Mouse (Mus musculus) MEL (cell line): ENCODE results near the gene Trit1. TPM values are rescaled to one million over a fixed set of nuclear protein-coding genes. Genes with fewer than 3 reads are reported as not detected.

Experiments used
- DNase-seq: peaks from one replicate; pipeline ENCODE4 v3.0.0; 2011; ENCODE audit warnings: low read depth, low spot score
- H3K27ac ChIP-seq: 2 replicates; pipeline ENCODE4 v1.5.1; 2012; ENCODE audit warnings: low read depth, mild to moderate bottlenecking, control low read depth, low read length, moderate library complexity; ENCODE audit not compliant: control insufficient read depth
- H3K27me3 ChIP-seq, 2 experiments: fragments of 150-350 bp in 1 of 2; sonication (generic) in 1 of 2; 2 replicates each; pipeline ENCODE4 v1.6.1; 2012; ENCODE audit warnings: low read length in 2 of 2, mild to moderate bottlenecking in 2 of 2, improper control_type of control experiment in 1 of 2, moderate library complexity in 1 of 2; ENCODE audit not compliant: insufficient read depth in 2 of 2, control insufficient read depth in 1 of 2
- H3K36me3 ChIP-seq, 2 experiments: 2 replicates each; pipeline ENCODE4 v1.6.1; 2012 to 2014; ENCODE audit warnings: low read length in 2 of 2, improper control_type of control experiment in 1 of 2, inconsistent platforms in 1 of 2, mild to moderate bottlenecking in 1 of 2; ENCODE audit not compliant: insufficient read depth in 2 of 2, control insufficient read depth in 1 of 2
- H3K4me1 ChIP-seq, 2 experiments: fragments of 150-350 bp in 1 of 2; sonication (generic) in 1 of 2; 2 replicates each; pipeline ENCODE4 v1.6.1; 2012; ENCODE audit warnings: low read length in 2 of 2, improper control_type of control experiment in 1 of 2, mild to moderate bottlenecking in 1 of 2; ENCODE audit not compliant: insufficient read depth in 2 of 2, control insufficient read depth in 1 of 2
- H3K4me3 ChIP-seq, 2 experiments: fragments of 150-350 bp in 1 of 2; sonication (generic) in 1 of 2; 2 replicates each; pipeline ENCODE4 v1.5.1; 2012; ENCODE audit warnings: low read depth in 2 of 2, low read length in 2 of 2, mild to moderate bottlenecking in 2 of 2, moderate library complexity in 2 of 2, control low read depth in 1 of 2, improper control_type of control experiment in 1 of 2; ENCODE audit not compliant: control insufficient read depth in 1 of 2, insufficient read depth in 1 of 2
- H3K79me2 ChIP-seq: 2 replicates; pipeline ENCODE4 v1.6.1; 2012; ENCODE audit warnings: mild to moderate bottlenecking, low read length, moderate library complexity; ENCODE audit not compliant: control insufficient read depth, poor library complexity, insufficient read depth
- H3K9ac ChIP-seq: 2 replicates; pipeline ENCODE4 v1.6.1; 2012; ENCODE audit warnings: low read depth, mild to moderate bottlenecking, control low read depth, low read length, moderate library complexity; ENCODE audit not compliant: control insufficient read depth, poor library complexity, severe bottlenecking
- H3K9me3 ChIP-seq: fragments of 150-350 bp; sonication (generic); replicated peaks from 2 replicates; pipeline ENCODE4 v1.6.1; 2012; ENCODE audit warnings: mild to moderate bottlenecking, low read length, improper control_type of control experiment, moderate library complexity; ENCODE audit not compliant: insufficient read depth
- BHLHE40 ChIP-seq: IDR thresholded peaks from 2 replicates; pipeline ENCODE4 v1.6.1; 2012; ENCODE audit warnings: low read depth, mild to moderate bottlenecking, inconsistent platforms, low read length, improper control_type of control experiment, borderline replicate concordance
- CHD1 ChIP-seq: IDR thresholded peaks from 2 replicates; pipeline ENCODE4 v1.6.1; 2012; ENCODE audit warnings: low read depth, mild to moderate bottlenecking, inconsistent platforms, low read length, improper control_type of control experiment
- CTCF ChIP-seq, 3 experiments: IDR thresholded peaks in 2 of 3; conservative IDR thresholded peaks in 1 of 3; 2 replicates each; pipeline ENCODE4 v1.5.1; 2011 to 2012; ENCODE audit warnings: low read length in 3 of 3, low read depth in 2 of 3, mild to moderate bottlenecking in 2 of 3, improper control_type of control experiment in 1 of 3, inconsistent platforms in 1 of 3, mixed read lengths in 1 of 3, moderate library complexity in 1 of 3; ENCODE audit not compliant: control insufficient read depth in 1 of 3, insufficient read depth in 1 of 3, poor library complexity in 1 of 3, severe bottlenecking in 1 of 3
- E2F4 ChIP-seq: IDR thresholded peaks from 2 replicates; pipeline ENCODE4 v1.6.1; 2011; ENCODE audit warnings: low read depth, low read length, improper control_type of control experiment, borderline replicate concordance
- EP300 ChIP-seq, 2 experiments: IDR thresholded peaks; 2 replicates each; pipeline ENCODE4 v1.6.1; 2011; ENCODE audit warnings: improper control_type of control experiment in 2 of 2, low read length in 2 of 2, low read depth in 1 of 2, mild to moderate bottlenecking in 1 of 2
- ETS1 ChIP-seq: IDR thresholded peaks from 2 replicates; pipeline ENCODE4 v1.6.1; 2012; ENCODE audit warnings: low read depth, mild to moderate bottlenecking, inconsistent platforms, low read length, improper control_type of control experiment, moderate library complexity
- GABPA ChIP-seq: IDR thresholded peaks from 2 replicates; pipeline ENCODE4 v1.6.1; 2012; ENCODE audit warnings: low read depth, mild to moderate bottlenecking, inconsistent platforms, low read length, improper control_type of control experiment, moderate library complexity
- HCFC1 ChIP-seq: IDR thresholded peaks from 2 replicates; pipeline ENCODE4 v1.6.1; 2012; ENCODE audit warnings: low read depth, mild to moderate bottlenecking, inconsistent platforms, low read length, improper control_type of control experiment, moderate library complexity
- KAT2A ChIP-seq: conservative IDR thresholded peaks from 2 replicates; pipeline ENCODE4 v1.6.1; 2012; ENCODE audit warnings: low read depth, low read length, improper control_type of control experiment, inconsistent platforms
- MAFK ChIP-seq: IDR thresholded peaks from 2 replicates; pipeline ENCODE4 v1.6.1; 2011; ENCODE audit warnings: low read depth, mild to moderate bottlenecking, low read length, improper control_type of control experiment, borderline replicate concordance
- MAX ChIP-seq: IDR thresholded peaks from 2 replicates; pipeline ENCODE4 v1.6.1; 2011; ENCODE audit warnings: low read length, improper control_type of control experiment
- MEF2A ChIP-seq: IDR thresholded peaks from 2 replicates; pipeline ENCODE4 v1.6.1; 2014; ENCODE audit warnings: low read depth, mild to moderate bottlenecking, inconsistent platforms, low read length, improper control_type of control experiment; ENCODE audit not compliant: poor library complexity, insufficient replicate concordance, severe bottlenecking; ENCODE audit errors: extremely low read depth
- MXI1 ChIP-seq: IDR thresholded peaks from 2 replicates; pipeline ENCODE4 v1.6.1; 2011; ENCODE audit warnings: mild to moderate bottlenecking, low read depth, low read length, improper control_type of control experiment
- MYB ChIP-seq: IDR thresholded peaks from 2 replicates; pipeline ENCODE4 v1.6.1; 2011; ENCODE audit warnings: mild to moderate bottlenecking, low read depth, low read length, improper control_type of control experiment
- NELFE ChIP-seq: IDR thresholded peaks from 2 replicates; pipeline ENCODE4 v1.6.1; 2011; ENCODE audit warnings: low read depth, low read length, improper control_type of control experiment
- NRF1 ChIP-seq: IDR thresholded peaks from 2 replicates; pipeline ENCODE4 v1.6.1; 2014; ENCODE audit warnings: low read depth, mild to moderate bottlenecking, inconsistent platforms, low read length, improper control_type of control experiment, moderate library complexity; ENCODE audit not compliant: poor library complexity, insufficient read depth, severe bottlenecking
- POLR2A ChIP-seq, 2 experiments: IDR thresholded peaks; 2 replicates each; pipeline ENCODE4 v1.6.1; 2011 to 2012; ENCODE audit warnings: low read length in 2 of 2, mild to moderate bottlenecking in 2 of 2, control low read depth in 1 of 2, improper control_type of control experiment in 1 of 2, low read depth in 1 of 2, moderate library complexity in 1 of 2; ENCODE audit not compliant: control insufficient read depth in 1 of 2, insufficient read depth in 1 of 2, poor library complexity in 1 of 2
- POLR2AphosphoS5 ChIP-seq: IDR thresholded peaks from 2 replicates; pipeline ENCODE4 v1.6.1; 2012; ENCODE audit warnings: low read depth, borderline replicate concordance, mild to moderate bottlenecking, inconsistent platforms, low read length, moderate library complexity, mixed read lengths
- SMC3 ChIP-seq: IDR thresholded peaks from 2 replicates; pipeline ENCODE4 v1.6.1; 2011; ENCODE audit warnings: low read depth, low read length, improper control_type of control experiment
- TBP ChIP-seq: IDR thresholded peaks from 2 replicates; pipeline ENCODE4 v1.8.0; 2011; ENCODE audit warnings: low read depth, low read length, improper control_type of control experiment
- UBTF ChIP-seq: IDR thresholded peaks from 2 replicates; pipeline ENCODE4 v1.6.1; 2012; ENCODE audit warnings: low read depth, mild to moderate bottlenecking, inconsistent platforms, low read length, improper control_type of control experiment, moderate library complexity, borderline replicate concordance; ENCODE audit not compliant: insufficient read depth
- USF1 ChIP-seq: IDR thresholded peaks from 2 replicates; pipeline ENCODE4 v1.6.1; 2014; ENCODE audit warnings: low read depth, mild to moderate bottlenecking, inconsistent platforms, low read length, improper control_type of control experiment, moderate library complexity
- ZC3H11A ChIP-seq: IDR thresholded peaks from 2 replicates; pipeline ENCODE4 v1.6.1; 2012; ENCODE audit warnings: low read depth, mild to moderate bottlenecking, inconsistent platforms, low read length, improper control_type of control experiment
- ZMIZ1 ChIP-seq: IDR thresholded peaks from 2 replicates; pipeline ENCODE4 v1.6.1; 2012; ENCODE audit warnings: low read depth, mild to moderate bottlenecking, inconsistent platforms, low read length, improper control_type of control experiment, moderate library complexity
- polyA plus RNA-seq, 2 experiments: library from polyadenylated mRNA; stranded (reverse) in 1 of 2; unstranded in 1 of 2; fragments of >175 nt in 1 of 2; fragments of >200 nt in 1 of 2; gene quantifications; 2 replicates each; pipeline versions ENCODE4 v1.2.1 to v1.2.4; 2012; ENCODE audit warnings: low replicate concordance in 2 of 2, low read depth in 1 of 2; ENCODE audit not compliant: insufficient read length in 2 of 2, insufficient read depth in 1 of 2, missing spikeins in 1 of 2
- total RNA-seq: library from RNA; depleted of rRNA; stranded (reverse); fragments of 300-350 nt; gene quantifications from 2 replicates; pipeline ENCODE4 v1.2.3, GENCODE M21; 2012

The Trit1 gene
- total and polyA plus RNA-seq, 3 experiments, result 17.9 to 19.6 TPM; not detected in 1

DNA sequence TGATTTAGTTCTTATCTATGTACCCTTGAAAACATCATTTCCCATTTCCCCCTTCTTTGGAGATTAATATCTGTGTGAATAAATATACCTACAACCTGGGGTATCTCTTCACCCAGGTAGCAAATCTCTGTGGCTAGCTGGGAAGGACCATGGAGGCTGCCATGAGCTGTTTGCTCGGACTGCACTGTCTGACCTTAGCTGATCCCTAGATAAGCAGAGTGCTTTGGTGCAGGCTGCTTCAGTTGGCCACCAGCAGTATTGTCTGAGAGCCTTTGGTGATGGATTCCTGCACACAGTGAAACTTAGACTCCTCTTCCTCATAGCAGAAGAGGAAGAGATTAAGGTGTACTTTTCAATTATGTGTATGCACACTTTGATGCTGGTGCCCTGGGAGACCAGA lies 41.6 kb downstream of the Trit1 start:
- no peaks in the 10 kb centered on the region for H3K4me1 ChIP-seq
- H3K36me3 ChIP-seq, result peaks cover 0 to 10% of the 10 kb centered on the region in 2 experiments; a peak in 2 of 4 replicates
- no peak overlapping the region for H3K27ac ChIP-seq
- no peaks in the 10 kb centered on the region for H3K79me2 ChIP-seq
- H3K4me3 ChIP-seq, result no peak overlapping the region
- H3K27me3 ChIP-seq, result no peaks in the 10 kb centered on the region
- no peaks in the 10 kb centered on the region for H3K9me3 ChIP-seq
- no peak overlapping the region for H3K9ac ChIP-seq
- TF ChIP-seq KAT2A (no peak), ZC3H11A (no peak), NRF1 (no peak), POLR2A (IDR thresholded peaks at IDR 0.05; ENCODE audit: control insufficient read depth in 1 of 2, insufficient read depth in 1 of 2, low read depth in 1 of 2, low read length in 2 of 2, poor library complexity in 1 of 2) (no peak), NELFE (no peak), MXI1 (no peak), SMC3 (no peak), E2F4 (no peak), CTCF (IDR thresholded peaks at IDR 0.05 in 2 of 3, conservative IDR thresholded peaks at IDR 0.05 in 1 of 3; ENCODE audit: control insufficient read depth in 1 of 3, insufficient read depth in 1 of 3, low read depth in 2 of 3, low read length in 3 of 3, poor library complexity in 1 of 3, severe bottlenecking in 1 of 3) (no peak), UBTF (no peak), GABPA (no peak)
- DNase-seq, result no peak

DNA sequence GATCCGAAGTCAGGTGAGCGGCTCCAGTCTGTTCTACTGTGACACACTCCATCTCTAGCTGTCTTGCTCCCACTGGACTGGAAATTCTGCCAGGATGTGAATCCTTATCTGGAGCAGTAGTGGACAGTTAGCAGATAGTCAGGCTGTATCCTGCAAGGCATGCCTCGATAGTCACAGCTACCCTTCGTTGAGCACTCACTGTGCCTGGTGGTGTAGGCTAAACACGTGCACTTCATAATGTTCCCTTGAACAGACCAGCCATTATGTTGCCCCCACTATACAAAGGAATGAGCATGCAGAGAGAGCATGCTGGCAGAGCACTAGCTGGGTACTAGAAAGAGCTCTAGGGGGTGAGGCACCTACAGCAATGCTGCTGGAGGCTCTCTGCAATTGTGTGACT lies 45.3 kb downstream of the Trit1 start:
- Histone ChIP-seq H3K4me3 (no peak overlapping the region), H3K27me3 (no peaks in the 10 kb centered on the region), H3K79me2 (no peaks in the 10 kb centered on the region), H3K9me3 (no peaks in the 10 kb centered on the region), H3K36me3 (no peaks in the 10 kb centered on the region), H3K9ac (no peak overlapping the region), H3K27ac (no peak overlapping the region), H3K4me1 (no peaks in the 10 kb centered on the region)
- TF ChIP-seq MAX (no peak), POLR2AphosphoS5 (no peak), HCFC1 (no peak), ZC3H11A (no peak), MEF2A (no peak), USF1 (no peak), ETS1 (no peak), TBP (no peak), ZMIZ1 (no peak), MXI1 (no peak), KAT2A (no peak), E2F4 (no peak), MYB (no peak), BHLHE40 (no peak), CHD1 (no peak), POLR2A (IDR thresholded peaks at IDR 0.05; ENCODE audit: control insufficient read depth in 1 of 2, insufficient read depth in 1 of 2, low read depth in 1 of 2, low read length in 2 of 2, poor library complexity in 1 of 2) (no peak), MAFK (no peak), EP300 (IDR thresholded peaks at IDR 0.05; ENCODE audit: low read depth in 1 of 2, low read length in 2 of 2) (no peak), CTCF (IDR thresholded peaks at IDR 0.05 in 2 of 3, conservative IDR thresholded peaks at IDR 0.05 in 1 of 3; ENCODE audit: control insufficient read depth in 1 of 3, insufficient read depth in 1 of 3, low read depth in 2 of 3, low read length in 3 of 3, poor library complexity in 1 of 3, severe bottlenecking in 1 of 3) (no peak)
- no peak for DNase-seq
